Mouse (Mus musculus) midbrain, embryonic 10.5 days (tissue): ENCODE measurements around the gene Faf2. TPM values are rescaled to one million over a fixed set of nuclear protein-coding genes. Genes with fewer than 3 reads are reported as not detected.

Experiments used
- DNase-seq: peaks from one replicate; pipeline ENCODE4 v3.0.0-alpha.2; 2017; ENCODE audit warnings: low spot score
- H3K27ac ChIP-seq: fragments of 300-500 bp; sonication (generic); replicated peaks from 2 replicates; pipeline ENCODE4 v1.5.1; 2016; ENCODE audit warnings: mild to moderate bottlenecking
- H3K27me3 ChIP-seq: fragments of 300-500 bp; sonication (generic); 2 replicates; pipeline ENCODE4 v1.6.1; 2016; ENCODE audit warnings: low read depth, mild to moderate bottlenecking; ENCODE audit not compliant: poor library complexity, severe bottlenecking
- H3K36me3 ChIP-seq: fragments of 300-500 bp; sonication (generic); 2 replicates; pipeline ENCODE4 v1.6.1; 2016; ENCODE audit warnings: mild to moderate bottlenecking, moderate library complexity
- H3K4me1 ChIP-seq: fragments of 300-500 bp; sonication (generic); 2 replicates; pipeline ENCODE4 v1.6.1; 2016
- H3K4me3 ChIP-seq: fragments of 300-500 bp; sonication (generic); 2 replicates; pipeline ENCODE4 v1.5.1; 2016; ENCODE audit warnings: mild to moderate bottlenecking, moderate library complexity
- H3K9me3 ChIP-seq: fragments of 300-500 bp; sonication (generic); replicated peaks from 2 replicates; pipeline ENCODE4 v1.6.1; 2016; ENCODE audit warnings: mild to moderate bottlenecking
- WGBS: fragments of 180-500 bp; shearing (Covaris S2); methylation state at CpG from one replicate; pipeline ENCODE4 v1.1.7; 2016; 5-methylcytosine and 5-hydroxymethylcytosine counted together
- polyA plus RNA-seq: library from polyadenylated mRNA; unstranded; fragments of >200 nt; fragmentation: Nextera tagmentation; extraction: Ambion mirVana; gene quantifications from 2 replicates; pipeline ENCODE4 v1.2.1, GENCODE M21; 2016

Gene Faf2
- polyA plus RNA-seq, 1 experiment from 2014 or later: 89.7 TPM

- Histone ChIP-seq H3K4me3 (0 out of 2 replicates have a peak overlapping the region, but pooled peaks have one; percentile 93), H3K27ac (no peak overlapping the region), H3K36me3 (peaks cover 26% of the 10 kb centered on the region), H3K4me1 (peaks cover 26% of the 10 kb centered on the region), H3K9me3 (no peaks in the 10 kb centered on the region), H3K27me3 (no peaks in the 10 kb centered on the region)
- DNase-seq: no peak
- 90% methylated on average over 8 of the region's 8 CpGs for WGBS
Observed at GRCm38 (mm10) chr13:54591776-54592356, 29.7 kb upstream of the Faf2 start.

- no peaks in the 10 kb centered on the region for H3K27me3 ChIP-seq
- peaks cover 17% of the 10 kb centered on the region for H3K36me3 ChIP-seq
- H3K4me1 ChIP-seq: peaks cover 22% of the 10 kb centered on the region
- H3K4me3 ChIP-seq: no peak overlapping the region
- no peak overlapping the region for H3K27ac ChIP-seq
- 87% methylated on average over 11 of the region's 11 CpGs for WGBS
- no peaks in the 10 kb centered on the region for H3K9me3 ChIP-seq
- DNase-seq: no peak
Observed at GRCm38 (mm10) chr13:54593617-54594016, 28.0 kb upstream of the Faf2 start.

GRCm38 (mm10) chr13:54596107-54596690 is 25.4 kb upstream of the Faf2 start:
- Histone ChIP-seq H3K9me3 (0 out of 2 replicates have a peak, but pooled peaks cover 2% of the 10 kb centered on the region), H3K27ac (no peak overlapping the region; the same call in 1 of the 2 replicates), H3K36me3 (peaks cover 27% of the 10 kb centered on the region; the same call in 1 of the 2 replicates), H3K4me1 (peaks cover 7% of the 10 kb centered on the region), H3K27me3 (peaks cover 4% of the 10 kb centered on the region; the same call in 1 of the 2 replicates), H3K4me3 (no peak overlapping the region)
- DNase-seq: no peak
- 88% methylated on average over 8 of the region's 8 CpGs for WGBS

GRCm38 (mm10) chr13:54596870-54597269 is 24.7 kb upstream of the Faf2 start:
- no peak overlapping the region for H3K27ac ChIP-seq
- H3K36me3 ChIP-seq: peaks cover 27% of the 10 kb centered on the region; the same call in 1 of the 2 replicates
- no peak overlapping the region for H3K4me3 ChIP-seq
- peaks cover under 1% of the 10 kb centered on the region; the same call in 1 of the 2 replicates for H3K4me1 ChIP-seq
- DNase-seq: no peak
- H3K27me3 ChIP-seq: peaks cover 8% of the 10 kb centered on the region
- H3K9me3 ChIP-seq: 0 out of 2 replicates have a peak, but pooled peaks cover 2% of the 10 kb centered on the region
- 79% methylated on average over 5 of the region's 5 CpGs for WGBS

GRCm38 (mm10) chr13:54598622-54599143 is 22.9 kb upstream of the Faf2 start:
- Histone ChIP-seq H3K36me3 (peaks cover 25% of the 10 kb centered on the region; the same call in 1 of the 2 replicates), H3K9me3 (0 out of 2 replicates have a peak, but pooled peaks cover 2% of the 10 kb centered on the region), H3K4me1 (peaks cover 12% of the 10 kb centered on the region), H3K27me3 (peaks cover 17% of the 10 kb centered on the region), H3K27ac (no peak overlapping the region), H3K4me3 (no peak overlapping the region)
- WGBS: 89% methylated on average over 12 of the region's 12 CpGs
- DNase-seq: no peak

- H3K9me3 ChIP-seq: 0 out of 2 replicates have a peak, but pooled peaks cover 2% of the 10 kb centered on the region
- WGBS: 67% methylated on average over 3 of the region's 3 CpGs
- peaks cover 22% of the 10 kb centered on the region for H3K4me1 ChIP-seq
- H3K27ac ChIP-seq: no peak overlapping the region
- H3K36me3 ChIP-seq: peaks cover 19% of the 10 kb centered on the region; the same call in 1 of the 2 replicates
- no peak for DNase-seq
- H3K4me3 ChIP-seq: no peak overlapping the region
- peaks cover 50% of the 10 kb centered on the region for H3K27me3 ChIP-seq
Observed at GRCm38 (mm10) chr13:54602639-54603111, 18.9 kb upstream of the Faf2 start.

- Histone ChIP-seq H3K36me3 (peaks cover 12% of the 10 kb centered on the region; the same call in 1 of the 2 replicates), H3K27me3 (peaks cover 56% of the 10 kb centered on the region), H3K9me3 (0 out of 2 replicates have a peak, but pooled peaks cover 2% of the 10 kb centered on the region), H3K27ac (no peak overlapping the region), H3K4me1 (peaks cover 23% of the 10 kb centered on the region), H3K4me3 (no peak overlapping the region)
- no peak for DNase-seq
Observed at GRCm38 (mm10) chr13:54603501-54603900, 18.1 kb upstream of the Faf2 start.

- H3K4me3 ChIP-seq: no peak overlapping the region
- peaks cover 30% of the 10 kb centered on the region for H3K4me1 ChIP-seq
- peaks cover 6% of the 10 kb centered on the region; the same call in 1 of the 2 replicates for H3K36me3 ChIP-seq
- H3K27me3 ChIP-seq: peaks cover 64% of the 10 kb centered on the region
- no peak for DNase-seq
- no peaks in the 10 kb centered on the region for H3K9me3 ChIP-seq
- no peak overlapping the region for H3K27ac ChIP-seq
- WGBS: 40% methylated on average over 4 of the region's 4 CpGs
Observed at GRCm38 (mm10) chr13:54604221-54604620, 17.4 kb upstream of the Faf2 start.

GRCm38 (mm10) chr13:54605426-54605825 is 16.2 kb upstream of the Faf2 start:
- Histone ChIP-seq H3K36me3 (no peaks in the 10 kb centered on the region), H3K9me3 (no peaks in the 10 kb centered on the region), H3K4me1 (peaks cover 36% of the 10 kb centered on the region), H3K4me3 (no peak overlapping the region), H3K27me3 (peaks cover 76% of the 10 kb centered on the region), H3K27ac (no peak overlapping the region)
- DNase-seq: no peak
- 78% methylated on average over 5 of the region's 5 CpGs for WGBS

- Histone ChIP-seq H3K36me3 (no peaks in the 10 kb centered on the region), H3K27ac (no peak overlapping the region), H3K4me1 (peaks cover 50% of the 10 kb centered on the region), H3K27me3 (peaks cover 70% of the 10 kb centered on the region), H3K4me3 (no peak overlapping the region), H3K9me3 (no peaks in the 10 kb centered on the region)
- 80% methylated on average over 5 of the region's 5 CpGs for WGBS
- DNase-seq: no peak
Observed at GRCm38 (mm10) chr13:54607204-54607603, 14.4 kb upstream of the Faf2 start.

GRCm38 (mm10) chr13:54608002-54608401 is 13.6 kb upstream of the Faf2 start:
- Histone ChIP-seq H3K36me3 (no peaks in the 10 kb centered on the region), H3K4me3 (no peak overlapping the region), H3K9me3 (no peaks in the 10 kb centered on the region), H3K27me3 (peaks cover 65% of the 10 kb centered on the region), H3K27ac (no peak overlapping the region), H3K4me1 (peaks cover 45% of the 10 kb centered on the region)
- 84% methylated on average over 3 of the region's 3 CpGs for WGBS
- DNase-seq: no peak

GRCm38 (mm10) chr13:54608666-54609065 is 12.9 kb upstream of the Faf2 start:
- no peak overlapping the region for H3K4me3 ChIP-seq
- no peak overlapping the region for H3K27ac ChIP-seq
- H3K4me1 ChIP-seq: peaks cover 38% of the 10 kb centered on the region
- peaks cover 65% of the 10 kb centered on the region for H3K27me3 ChIP-seq
- H3K36me3 ChIP-seq: no peaks in the 10 kb centered on the region
- DNase-seq: no peak
- 10% methylated on average over 8 of the region's 8 CpGs for WGBS
- no peaks in the 10 kb centered on the region for H3K9me3 ChIP-seq

GRCm38 (mm10) chr13:54609301-54609700 is 12.3 kb upstream of the Faf2 start:
- Histone ChIP-seq H3K4me3 (no peak overlapping the region), H3K9me3 (no peaks in the 10 kb centered on the region), H3K27me3 (peaks cover 64% of the 10 kb centered on the region), H3K4me1 (peaks cover 32% of the 10 kb centered on the region), H3K27ac (no peak overlapping the region), H3K36me3 (no peaks in the 10 kb centered on the region)
- no peak for DNase-seq
- 19% methylated on average over 1 of the region's 1 CpGs for WGBS
